Mouse (Mus musculus) gastrocnemius, postnatal 14 days (tissue): Measurements from ENCODE around the gene Fbrsl1. TPM values are rescaled to one million over a fixed set of nuclear protein-coding genes. Genes with fewer than 3 reads are reported as not detected.

Source experiments
- DNase-seq: peaks from one replicate; pipeline ENCODE4 v3.0.0; 2021; ENCODE audit warnings: mixed read lengths
- intact Hi-C: fragments of 180-260 bp; cut with DNase I; formaldehyde crosslinking; loops from one replicate; pipeline ENCODE4 v1.15.1; 2025; ENCODE audit warnings: low total_unique reads
- long read RNA-seq, 2 experiments: library from polyadenylated mRNA; stranded (forward); transcript quantifications; one replicate each; pipeline ENCODE4 v2.0.0; 2021
- total RNA-seq, 2 experiments: library from RNA; stranded (reverse); gene quantifications; 2 replicates each; pipeline ENCODE4 v1.2.3; 2021

The Fbrsl1 gene
- total RNA-seq = 10 to 100 TPM; 25.7 to 26.5 TPM
- long read RNA-seq, experiment 1, partial matches to known transcripts = 0 of 6 reads
- long read RNA-seq, experiment 1, other reads (novel, unspliced or antisense) = 0 of 6 reads
- long read RNA-seq, experiment 2, partial matches to known transcripts = 0 of 5 reads
- long read RNA-seq, experiment 2, other reads (novel, unspliced or antisense) = 1 of 5 reads

- intact Hi-C loops = no loop called here
- peak; percentile 95 for DNase-seq
These were observed at the start of gene Fbrsl1 for GRCm38 (mm10) chr5:110448436-110449134. Gene Fbrsl1, minus strand, starts transcription at chr5:110448503.

GRCm38 (mm10) chr5:110498071-110498470 lies 49.8 kb upstream of the Fbrsl1 start:
- intact Hi-C loops = no loop called here
- DNase-seq = no peak

- intact Hi-C loops = no loop called here
- DNase-seq = no peak
These were observed 49.3 kb upstream of the Fbrsl1 start for GRCm38 (mm10) chr5:110497556-110497955.

GRCm38 (mm10) chr5:110495051-110495450 lies 46.7 kb upstream of the Fbrsl1 start:
- no peak for DNase-seq
- intact Hi-C loops = loop anchor here (2.0 kb wide), 1 partner anchor 138 kb away; no protein-coding TSS in a partner anchor

GRCm38 (mm10) chr5:110494396-110494795 lies 46.1 kb upstream of the Fbrsl1 start:
- intact Hi-C loops = loop anchor here (2.0 kb wide), 1 partner anchor 138 kb away; no protein-coding TSS in a partner anchor
- DNase-seq = no peak

GRCm38 (mm10) chr5:110493785-110494184 lies 45.5 kb upstream of the Fbrsl1 start:
- DNase-seq = peak; percentile 87
- intact Hi-C loops = loop anchor here (2.0 kb wide), 1 partner anchor 139 kb away; no protein-coding TSS in a partner anchor

- no peak for DNase-seq
- intact Hi-C loops = no loop called here
These were observed 41.3 kb upstream of the Fbrsl1 start for GRCm38 (mm10) chr5:110489639-110490038.

GRCm38 (mm10) chr5:110487943-110488342 lies 39.6 kb upstream of the Fbrsl1 start:
- intact Hi-C loops = no loop called here
- DNase-seq = no peak

- intact Hi-C loops = no loop called here
These were observed 38.5 kb upstream of the Fbrsl1 start for GRCm38 (mm10) chr5:110486674-110487334.

GRCm38 (mm10) chr5:110484711-110485110 lies 36.4 kb upstream of the Fbrsl1 start:
- intact Hi-C loops = no loop called here
- DNase-seq = no peak

More at GRCm38 (mm10) chr5:110486674-110487334, 38.5 kb upstream of the Fbrsl1 start:
- no peak for DNase-seq

- intact Hi-C loops = no loop called here
- DNase-seq = no peak
These were observed 30.9 kb upstream of the Fbrsl1 start for GRCm38 (mm10) chr5:110479228-110479627.

- DNase-seq = no peak
- intact Hi-C loops = no loop called here
These were observed 25.9 kb upstream of the Fbrsl1 start for GRCm38 (mm10) chr5:110474156-110474555.

- DNase-seq = no peak
- intact Hi-C loops = no loop called here
These were observed 24.5 kb upstream of the Fbrsl1 start for GRCm38 (mm10) chr5:110472834-110473233.

- DNase-seq = peak; percentile 54
- intact Hi-C loops = no loop called here
These were observed 23.7 kb upstream of the Fbrsl1 start for GRCm38 (mm10) chr5:110471981-110472476.

GRCm38 (mm10) chr5:110471285-110471684 lies 23.0 kb upstream of the Fbrsl1 start:
- no peak for DNase-seq
- intact Hi-C loops = no loop called here

GRCm38 (mm10) chr5:110469227-110469925 lies 21.1 kb upstream of the Fbrsl1 start:
- DNase-seq = no peak
- intact Hi-C loops = no loop called here

- no peak for DNase-seq
These were observed 20.0 kb upstream of the Fbrsl1 start for GRCm38 (mm10) chr5:110468296-110468695.

GRCm38 (mm10) chr5:110467725-110468124 lies 19.4 kb upstream of the Fbrsl1 start:
- intact Hi-C loops = no loop called here
- DNase-seq = no peak

More at GRCm38 (mm10) chr5:110468296-110468695, 20.0 kb upstream of the Fbrsl1 start:
- intact Hi-C loops = no loop called here

- intact Hi-C loops = no loop called here
- DNase-seq = peak; percentile 43
These were observed 18.5 kb upstream of the Fbrsl1 start for GRCm38 (mm10) chr5:110466531-110467424.
